Mouse (Mus musculus) embryonic stem cell, embryonic (primary cell): ENCODE measurements around the gene Tmed8.
"Not testable (repeated sequence)": the region's sequence is repeated elsewhere in the genome, so short reads cannot be mapped to it uniquely, and the experiment has no call there.

ENCODE experiments used
- CTCF ChIA-PET, 4 experiments: fragments of 300-600 bp in 2 of 4; fragments of 350-600 bp in 2 of 4; sonication (Branson Sonifier 250); formaldehyde crosslinking; loops; one replicate each; lab custom pipeline; 2022; ENCODE audit warnings: inconsistent platforms in 2 of 4; lab: Charles Lee
- POLR2A ChIA-PET, 4 experiments: fragments of 300-600 bp in 2 of 4; fragments of 350-600 bp in 2 of 4; sonication (Branson Sonifier 250); formaldehyde crosslinking; loops; one replicate each; lab custom pipeline; 2022; ENCODE audit warnings: antibody characterized with exemption in 4 of 4, inconsistent platforms in 1 of 4; lab: Charles Lee

Gene Tmed8

DNA sequence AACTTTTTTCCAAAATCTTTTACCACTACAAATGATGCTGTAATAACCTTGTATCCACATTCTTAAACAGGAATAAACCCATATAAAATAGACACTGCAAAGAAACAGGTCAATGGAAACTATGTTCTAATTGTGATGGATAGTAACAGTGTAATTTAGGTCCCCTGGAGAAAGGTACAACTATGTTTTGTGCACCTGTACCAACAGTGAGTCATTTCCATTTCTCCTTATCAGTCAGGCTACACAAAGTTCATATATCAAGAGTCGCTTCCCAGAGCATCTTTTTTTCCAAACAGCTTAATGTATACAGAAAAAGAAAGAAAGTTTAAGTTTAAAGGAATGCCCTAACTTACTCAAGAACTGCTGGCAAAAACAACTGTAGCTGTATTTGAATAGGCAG lies 5.2 kb downstream of the Tmed8 start:
- CTCF ChIA-PET: interaction anchor here in 3 of 4 experiments (0.5 to 1.7 kb wide), 3 partner anchors 31 to 107 kb away, joined by 3 read pairs; no protein-coding TSS in a partner anchor
- POLR2A ChIA-PET: interaction anchor here in 1 of 4 experiments (1.1 kb wide), 1 partner anchor 51 kb away, joined by 3 read pairs; no protein-coding TSS in a partner anchor

DNA sequence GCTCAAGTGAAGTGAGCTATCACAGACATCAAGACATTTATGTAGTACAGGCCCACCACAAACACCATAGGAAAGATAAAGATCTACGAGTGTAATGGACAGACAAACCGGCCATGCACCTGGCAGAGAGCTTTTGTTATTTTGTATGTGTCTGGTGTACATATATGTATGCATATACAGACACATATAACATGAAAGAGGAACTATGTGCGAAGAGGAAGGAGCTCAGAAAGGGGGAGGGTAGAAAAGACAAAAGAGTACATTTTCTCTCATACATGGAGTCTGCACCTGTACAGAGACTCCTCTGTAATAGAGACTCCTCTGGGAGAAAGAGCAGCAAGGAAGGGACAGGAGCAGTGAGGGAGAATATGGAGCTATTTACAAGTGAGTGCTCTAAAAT lies 7.2 kb downstream of the Tmed8 start:
- ChIA-PET POLR2A (interaction anchor here in 3 of 4 experiments (0.7 to 2.3 kb wide), 8 partner anchors 9 to 1201 kb away, joined by 3 to 10 read pairs (median 4); partner anchors contain the start of genes Pomt2 (in 2 of the 3) and Gstz1 (in 1 of the 3)), CTCF (interaction anchor here in 2 of 4 experiments (0.6 to 1.6 kb wide), 2 partner anchors 34 to 835 kb away, joined by 3 to 5 read pairs; no protein-coding TSS in a partner anchor)

GRCm38 (mm10) chr12:87177631-87178030 lies 22.6 kb downstream of the Tmed8 start:
- CTCF ChIA-PET: no interaction called here
- POLR2A ChIA-PET: interaction anchor here in 1 of 4 experiments (1.0 kb wide), 1 partner anchor 14 kb away, joined by 3 read pairs; no protein-coding TSS in a partner anchor

GRCm38 (mm10) chr12:87175194-87175946 lies 24.9 kb downstream of the Tmed8 start:
- ChIA-PET POLR2A (interaction anchor here in 1 of 4 experiments (5.3 kb wide), 1 partner anchor 17 kb away, joined by 22 read pairs; no protein-coding TSS in a partner anchor), CTCF (no interaction called here)

DNA sequence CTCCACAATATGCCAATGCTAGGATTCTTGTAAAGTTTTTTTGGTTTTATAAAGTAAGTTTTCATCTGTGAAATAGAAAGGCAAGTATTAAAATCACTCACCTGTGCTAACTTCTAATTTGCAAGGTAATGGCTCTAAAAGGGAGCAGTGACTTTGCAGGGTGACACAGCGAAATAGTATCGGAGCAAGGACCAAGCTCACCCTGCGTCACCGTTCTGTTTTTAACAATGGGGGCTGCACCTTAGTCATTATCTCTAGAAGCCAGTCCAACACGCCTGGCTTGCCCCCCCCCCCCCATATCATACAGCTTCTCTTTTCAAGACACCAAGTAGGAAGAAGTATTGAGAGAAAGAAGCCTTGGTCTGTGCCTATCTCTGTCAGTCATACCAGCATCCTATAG lies 39.4 kb downstream of the Tmed8 start:
- POLR2A ChIA-PET: interaction anchor here in 1 of 4 experiments (0.7 to 3.2 kb wide), 5 partner anchors 11 to 109 kb away, joined by 3 to 14 read pairs (median 3); partner anchors contain the start of gene Pomt2

GRCm38 (mm10) chr12:87160310-87160709 lies 39.9 kb downstream of the Tmed8 start:
- CTCF ChIA-PET: no interaction called here
- POLR2A ChIA-PET: interaction anchor here in 2 of 4 experiments (0.6 to 4.0 kb wide), 2 partner anchors 12 to 160 kb away, joined by 3 to 47 read pairs; partner anchors contain the start of genes Gstz1 (in 1 of the 2) and Pomt2 (in 1 of the 2)

More for the DNA sequence above, 39.4 kb downstream of the Tmed8 start:
- CTCF ChIA-PET: no interaction called here

- CTCF ChIA-PET: no interaction called here
- POLR2A ChIA-PET: interaction anchor here (0.6 to 4.0 kb wide), 14 partner anchors 10 to 226 kb away, joined by 3 to 47 read pairs (median 3); partner anchors contain the start of genes Pomt2 (in 3 of the 4), Gstz1 (in 2 of the 4), Ahsa1 (in 1 of the 4) and Vipas39 (in 1 of the 4)
These were observed 42.2 kb downstream of the Tmed8 start for GRCm38 (mm10) chr12:87158099-87158498.

DNA sequence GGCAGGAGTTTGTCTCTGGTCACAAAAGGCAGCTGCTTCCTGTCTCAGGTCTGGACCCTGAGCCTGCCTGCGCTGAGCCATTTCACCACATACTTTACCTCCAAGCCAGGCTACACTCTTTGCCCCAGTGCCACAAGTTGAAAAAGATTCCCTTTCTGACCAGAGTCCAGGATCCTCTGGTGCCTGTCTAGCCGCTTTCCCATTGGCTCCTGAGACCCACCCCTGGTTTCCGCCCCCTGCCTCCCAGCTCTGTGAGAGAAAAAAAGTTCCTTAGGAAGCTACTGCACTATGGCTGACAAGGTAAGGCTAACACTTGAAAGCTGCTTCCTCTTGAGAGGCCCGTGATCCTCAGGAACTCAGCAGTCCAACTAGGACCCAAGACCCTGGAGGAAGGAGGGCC lies 42.9 kb downstream of the Tmed8 start:
- CTCF ChIA-PET: interaction anchor here in 2 of 4 experiments (0.6 to 1.0 kb wide), 2 partner anchors 25 to 1429 kb away, joined by 3 to 4 read pairs; no protein-coding TSS in a partner anchor
- POLR2A ChIA-PET: interaction anchor here (0.6 to 4.0 kb wide), 12 partner anchors 9 to 67 kb away, joined by 3 to 47 read pairs (median 4); partner anchors contain the start of genes Pomt2 (in 4 of the 4) and Gstz1 (in 2 of the 4)

- CTCF ChIA-PET: not testable (repeated sequence)
- POLR2A ChIA-PET: interaction anchor here in 2 of 4 experiments (0.9 to 1.8 kb wide), 2 partner anchors 10 to 150 kb away, joined by 3 to 5 read pairs; no protein-coding TSS in a partner anchor
These were observed 45.8 kb downstream of the Tmed8 start for GRCm38 (mm10) chr12:87154448-87154847.

GRCm38 (mm10) chr12:87149471-87149870 lies 50.8 kb downstream of the Tmed8 start:
- ChIA-PET CTCF (no interaction called here), POLR2A (interaction anchor here in 2 of 4 experiments (1.0 to 3.8 kb wide), 6 partner anchors 9 to 117 kb away, joined by 3 to 47 read pairs (median 10); partner anchors contain the start of genes Ahsa1 (in 1 of the 2) and Vipas39 (in 1 of the 2))

GRCm38 (mm10) chr12:87148136-87148535 lies 52.1 kb downstream of the Tmed8 start:
- POLR2A ChIA-PET: interaction anchor here (0.6 to 3.9 kb wide), 74 partner anchors 9 to 678 kb away, joined by 3 to 47 read pairs (median 4); partner anchors contain the start of genes Ahsa1 (in 3 of the 4), Vipas39 (in 3 of the 4), Cipc (in 2 of the 4) and Ngb (in 1 of the 4)

GRCm38 (mm10) chr12:87147395-87148089 lies 52.7 kb downstream of the Tmed8 start, which contains the start of gene Pomt2:
Gene Pomt2, minus strand, starts transcription at chr12:87147968.
- ChIA-PET POLR2A (interaction anchor here (0.6 to 3.9 kb wide), 101 partner anchors 9 to 677 kb away, joined by 3 to 47 read pairs (median 4); partner anchors contain the start of genes Ahsa1 (in 3 of the 4), Vipas39 (in 3 of the 4), Cipc (in 2 of the 4) and Ngb (in 1 of the 4)), CTCF (interaction anchor here (0.5 to 1.6 kb wide), 16 partner anchors 35 to 1018 kb away, joined by 3 to 8 read pairs (median 4); partner anchors contain the start of gene Ahsa1 (in 1 of the 4))

More at GRCm38 (mm10) chr12:87148136-87148535, 52.1 kb downstream of the Tmed8 start:
- CTCF ChIA-PET: interaction anchor here (0.7 to 1.6 kb wide), 7 partner anchors 72 to 933 kb away, joined by 3 to 7 read pairs (median 4); partner anchors contain the start of gene Ahsa1 (in 1 of the 4)

GRCm38 (mm10) chr12:87146966-87147365 lies 53.3 kb downstream of the Tmed8 start, which contains the start of gene Gstz1:
Gene Gstz1, plus strand, starts transcription at chr12:87147165.
- CTCF ChIA-PET: interaction anchor here (0.5 to 1.6 kb wide), 10 partner anchors 35 to 1017 kb away, joined by 3 to 8 read pairs (median 4); partner anchors contain the start of gene Ahsa1 (in 1 of the 4)
- POLR2A ChIA-PET: interaction anchor here (0.6 to 3.9 kb wide), 71 partner anchors 9 to 1399 kb away, joined by 3 to 47 read pairs (median 4); partner anchors contain the start of genes Ahsa1 (in 3 of the 4), Vipas39 (in 3 of the 4), Ngb (in 2 of the 4) and Cipc (in 1 of the 4)

GRCm38 (mm10) chr12:87142156-87142555 lies 58.1 kb downstream of the Tmed8 start:
- POLR2A ChIA-PET: interaction anchor here in 1 of 4 experiments (0.9 to 1.4 kb wide), 2 partner anchors 124 to 285 kb away, joined by 3 to 4 read pairs; partner anchors contain the start of genes Ahsa1 and Vipas39
- CTCF ChIA-PET: no interaction called here

DNA sequence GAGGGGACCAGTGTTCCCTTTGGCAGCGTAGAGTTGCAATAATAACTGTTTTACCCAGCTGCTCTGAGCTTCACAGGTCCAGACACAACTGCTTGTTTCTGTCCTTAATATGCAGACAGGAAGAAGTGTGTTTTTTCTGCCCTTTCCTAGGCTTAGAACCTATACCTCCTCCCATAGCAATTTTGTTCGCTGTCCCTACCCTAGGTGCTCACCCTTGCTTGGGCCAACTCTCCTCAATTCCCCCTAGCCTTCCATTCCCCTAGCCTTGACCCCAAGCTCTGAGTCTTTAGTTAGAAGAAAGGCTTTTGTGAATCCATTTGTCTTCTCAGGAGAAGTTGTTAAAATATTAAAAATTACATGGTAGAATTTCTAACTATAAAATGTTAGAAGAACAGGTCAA lies 61.5 kb downstream of the Tmed8 start:
- POLR2A ChIA-PET: interaction anchor here (0.6 to 4.4 kb wide), 13 partner anchors 8 to 446 kb away, joined by 3 to 26 read pairs (median 4); partner anchors contain the start of genes Pomt2 (in 3 of the 4), Gstz1 (in 2 of the 4) and Sptlc2 (in 1 of the 4)
- CTCF ChIA-PET: interaction anchor here in 1 of 4 experiments (0.6 kb wide), 1 partner anchor 86 kb away, joined by 15 read pairs; no protein-coding TSS in a partner anchor

- ChIA-PET POLR2A (interaction anchor here (0.6 to 4.4 kb wide), 17 partner anchors 9 to 1659 kb away, joined by 3 to 26 read pairs (median 4); partner anchors contain the start of genes Pomt2 (in 3 of the 4), Gstz1 (in 2 of the 4) and Sptlc2 (in 1 of the 4)), CTCF (interaction anchor here in 2 of 4 experiments (0.6 kb wide), 2 partner anchors 85 to 105 kb away, joined by 3 to 15 read pairs; no protein-coding TSS in a partner anchor)
These were observed 61.9 kb downstream of the Tmed8 start for GRCm38 (mm10) chr12:87138342-87138701.
